Mouse (Mus musculus) cerebellum, adult 9-10 months (tissue): ENCODE results near the gene Hsd17b1.
A peak's percentile ranks its signal among the peaks of the same experiment; 100 is the strongest.

Experiments
- DNase-seq: peaks from one replicate; pipeline ENCODE4 v3.0.0; 2022

The Hsd17b1 gene

GRCm38 (mm10) chr11:101078121-101078520 is at the start of gene Hsd17b1:
Gene Hsd17b1 (plus strand): TSS chr11:101078411.
- DNase-seq, result no peak

GRCm38 (mm10) chr11:101029320-101029719 is 48.9 kb upstream of the Hsd17b1 start:
- DNase-seq, result no peak

GRCm38 (mm10) chr11:101030136-101030807 is 47.9 kb upstream of the Hsd17b1 start:
- no peak for DNase-seq

- DNase-seq, result no peak
These were observed 47.4 kb upstream of the Hsd17b1 start for GRCm38 (mm10) chr11:101030808-101031156.

GRCm38 (mm10) chr11:101031470-101031869 is 46.7 kb upstream of the Hsd17b1 start:
- DNase-seq, result no peak

GRCm38 (mm10) chr11:101033856-101034500 is 44.2 kb upstream of the Hsd17b1 start:
- DNase-seq, result no peak

GRCm38 (mm10) chr11:101034614-101035327 is 43.4 kb upstream of the Hsd17b1 start:
- no peak for DNase-seq

- no peak for DNase-seq
These were observed 42.9 kb upstream of the Hsd17b1 start for GRCm38 (mm10) chr11:101035328-101035695.

- no peak for DNase-seq
These were observed 40.4 kb upstream of the Hsd17b1 start for GRCm38 (mm10) chr11:101037795-101038194.

GRCm38 (mm10) chr11:101045826-101046225 is 32.4 kb upstream of the Hsd17b1 start:
- no peak for DNase-seq

GRCm38 (mm10) chr11:101046440-101046839 is 31.8 kb upstream of the Hsd17b1 start:
- DNase-seq, result no peak

- no peak for DNase-seq
These were observed 30.7 kb upstream of the Hsd17b1 start for GRCm38 (mm10) chr11:101047502-101047901.

GRCm38 (mm10) chr11:101050359-101050758 is 27.9 kb upstream of the Hsd17b1 start:
- peak; percentile 78 for DNase-seq

GRCm38 (mm10) chr11:101051051-101051493 is 27.1 kb upstream of the Hsd17b1 start:
- no peak for DNase-seq

- DNase-seq, result no peak
These were observed 26.6 kb upstream of the Hsd17b1 start for GRCm38 (mm10) chr11:101051617-101052016.

- peak; percentile 26 for DNase-seq
These were observed 25.3 kb upstream of the Hsd17b1 start for GRCm38 (mm10) chr11:101052751-101053473.

GRCm38 (mm10) chr11:101053974-101054373 is 24.2 kb upstream of the Hsd17b1 start:
- DNase-seq, result peak; percentile 39

- DNase-seq, result peak; percentile 21
These were observed 22.8 kb upstream of the Hsd17b1 start for GRCm38 (mm10) chr11:101055418-101055817.

GRCm38 (mm10) chr11:101056885-101057284 is 21.3 kb upstream of the Hsd17b1 start:
- DNase-seq, result peak; percentile 19

- DNase-seq, result peak; percentile 93
These were observed 20.4 kb upstream of the Hsd17b1 start for GRCm38 (mm10) chr11:101057860-101058259.

- no peak for DNase-seq
These were observed 19.5 kb upstream of the Hsd17b1 start for GRCm38 (mm10) chr11:101058726-101059125.

GRCm38 (mm10) chr11:101059473-101059872 is 18.7 kb upstream of the Hsd17b1 start:
- no peak for DNase-seq

GRCm38 (mm10) chr11:101060126-101060525 is 18.1 kb upstream of the Hsd17b1 start:
- DNase-seq, result peak; percentile 58
